Comparison of ENCODE assay signal across 9 mouse cellular contexts in genomic region chrX:144688142-144688206, GRCm38 (mm10). TPM values are rescaled to one million over a fixed set of nuclear protein-coding genes. Genes with fewer than 3 reads are reported as not detected.
DNase-seq lines count a peak whose midpoint lies in the region; ATAC-seq and TF ChIP-seq lines count a peak whose summit lies in the region.
"Had no signal": no experiment of that assay in that cellular context is flagged by ENCODE, and none has a peak within 500 bp of the region (broad histone marks: within the 10 kb centered on the region; RNA-seq: fewer than 3 reads in every experiment).

Gene Trpc5, minus strand, starts transcription at chrX:144688180.

- no peak within 1 kb of the TSS for H3K9ac ChIP-seq in liver, embryonic 11.5 days (ENCODE audit: low read depth, low read length)

- no peaks in the 10 kb centered on the region for H3K36me3 ChIP-seq in erythroblast, embryonic 14.5 days (ENCODE audit: control insufficient read depth)
- H3K36me3 ChIP-seq in testis, adult 2 months (ENCODE audit: control insufficient read depth, insufficient read depth, low read length): no peaks in the 10 kb centered on the region
- no peaks in the 10 kb centered on the region for H3K36me3 ChIP-seq in liver, embryonic 11.5 days (ENCODE audit: control insufficient read depth, insufficient read depth, low read length)

- no peak within 1 kb of the TSS for H3K27ac ChIP-seq in testis, adult 2 months (ENCODE audit: control insufficient read depth, insufficient read depth, low read depth, low read length)
- H3K27ac ChIP-seq in liver, embryonic 11.5 days (ENCODE audit: low read depth, low read length): no peak within 1 kb of the TSS

- ATAC-seq in erythroblast, adult 5-6 weeks (replicated peaks; ENCODE audit: low FRiP score, poor library complexity, severe bottlenecking): no peak
- ATAC-seq in liver, embryonic 11.5 days (replicated peaks; ENCODE audit: low FRiP score): no peak

- H3K4me2 ChIP-seq in liver, embryonic 11.5 days: peak within 1 kb of the TSS; percentile 52

- no peaks in the 10 kb centered on the region for H3K9me3 ChIP-seq in erythroblast, embryonic 14.5 days (ENCODE audit: control insufficient read depth, low read length)
- no peaks in the 10 kb centered on the region for H3K9me3 ChIP-seq in liver, embryonic 11.5 days (ENCODE audit: control insufficient read depth, low read length)

- H3K4me1 ChIP-seq in erythroblast, embryonic 14.5 days (ENCODE audit: control insufficient read depth): no peaks in the 10 kb centered on the region
- peaks cover 9% of the 10 kb centered on the region for H3K4me1 ChIP-seq in testis, adult 2 months (ENCODE audit: control insufficient read depth, insufficient read depth, low read length)
- no peaks in the 10 kb centered on the region for H3K4me1 ChIP-seq in liver, embryonic 11.5 days (replicated peaks; ENCODE audit: control insufficient read depth, insufficient read depth, low read length)

- DNase-seq in testis, postnatal 10 days (ENCODE audit: low spot score): no peak
- DNase-seq in liver, embryonic 11.5 days (ENCODE audit: low spot score): no peak
- no peak for DNase-seq in MN1 (ENCODE audit: low spot score)
- no peak for DNase-seq in right cerebral cortex, adult 2 months (ENCODE audit: low spot score in 2 of 2)
- no peak for DNase-seq in frontal cortex, postnatal 36 days (ENCODE audit: low spot score in 2 of 2)

- H3K27me3 ChIP-seq in erythroblast, embryonic 14.5 days (ENCODE audit: control insufficient read depth): peaks cover 31% of the 10 kb centered on the region
- no peaks in the 10 kb centered on the region for H3K27me3 ChIP-seq in testis, adult 2 months (ENCODE audit: control insufficient read depth, insufficient read depth, low read length)
- H3K27me3 ChIP-seq in liver, embryonic 11.5 days (replicated peaks; ENCODE audit: control insufficient read depth, insufficient read depth, low read length): peaks cover 29% of the 10 kb centered on the region

- no peak for TF ChIP-seq POLR2A in testis, adult 2 months (IDR thresholded peaks at IDR 0.05; ENCODE audit: control insufficient read depth, low read depth, low read length)

- H3K4me3 ChIP-seq in erythroblast, embryonic 14.5 days (replicated peaks): peak within 1 kb of the TSS; percentile 20
- H3K4me3 ChIP-seq in testis, adult 2 months (ENCODE audit: control insufficient read depth, low read depth, low read length): peak within 1 kb of the TSS; percentile 50
- H3K4me3 ChIP-seq in liver, embryonic 11.5 days (ENCODE audit: low read depth, low read length): peak within 1 kb of the TSS; percentile 36

- 38% methylated on average over 1 of the region's 1 CpGs for WGBS in liver, embryonic 11.5 days

- TF ChIP-seq CTCF in testis, adult 2 months (IDR thresholded peaks at IDR 0.05; ENCODE audit: control insufficient read depth, insufficient read depth, insufficient replicate concordance, low read depth, low read length): no peak

RNA-seq across cellular contexts. Expression of gene Trpc5, which starts in this region (rescaled TPM):
- not detected in 2 replicates for polyA plus RNA-seq in erythroblast, embryonic 14.5 days (2012)
- total RNA-seq in erythroblast, adult 5-6 weeks (2015; ENCODE audit: low replicate concordance): not detected in 2 replicates
- not detected in 2 replicates for total RNA-seq in erythroblast, adult 5-6 weeks (2017; ENCODE audit: low replicate concordance)
- 0.04 and 0.06 TPM in 2 replicates for polyA plus RNA-seq in testis, adult 2 months (2012; rRNA removed)
- polyA plus RNA-seq in liver, embryonic 11.5 days (2014; fragmentation: Nextera tagmentation; extraction: Ambion mirVana): 0.08 and 0.26 TPM in 2 replicates
- total RNA-seq: megakaryocyte progenitor cell, adult 5-6 weeks had no signal
